16 mouse cellular contexts compared by ENCODE assay signal in genomic region chr9:73242521-73243308, GRCm38 (mm10).
DNase-seq lines count a peak whose midpoint lies in the region; ATAC-seq and TF ChIP-seq lines count a peak whose summit lies in the region.
"Had no signal": no experiment of that assay in that cellular context is flagged by ENCODE, and none has a peak within 500 bp of the region (broad histone marks: within the 10 kb centered on the region; RNA-seq: fewer than 3 reads in every experiment).

No protein-coding gene starts in this region.

- H3K4me2 ChIP-seq in kidney, embryonic 15.5 days: no peak overlapping the region
- no peak overlapping the region for H3K4me2 ChIP-seq in midbrain, embryonic 16.5 days (ENCODE audit: low read length)
- H3K4me2 ChIP-seq: embryonic facial prominence, embryonic 15.5 days; heart, embryonic 11.5 days; hindbrain, embryonic 14.5 days had no signal

- H3K27me3 ChIP-seq in kidney, embryonic 15.5 days: no peaks in the 10 kb centered on the region
- H3K27me3 ChIP-seq in midbrain, embryonic 16.5 days (ENCODE audit: control insufficient read depth, insufficient read depth, low read depth, low read length): no peaks in the 10 kb centered on the region
- H3K27me3 ChIP-seq: embryonic facial prominence, embryonic 15.5 days had no signal

- 40% methylated on average over 4 of the region's 4 CpGs for WGBS in kidney, embryonic 15.5 days
- WGBS in midbrain, embryonic 16.5 days: 49% methylated on average over 4 of the region's 4 CpGs

- no peak overlapping the region for H3K9ac ChIP-seq in kidney, embryonic 15.5 days
- H3K9ac ChIP-seq in midbrain, embryonic 16.5 days (ENCODE audit: low read depth, low read length): no peak overlapping the region
- H3K9ac ChIP-seq: embryonic facial prominence, embryonic 15.5 days; hindbrain, embryonic 14.5 days; liver, embryonic 14.5 days had no signal

- TF ChIP-seq POLR2A in brain, embryonic 14.5 days (IDR thresholded peaks at IDR 0.05; ENCODE audit: borderline replicate concordance, extremely low read depth, insufficient read depth, insufficient read length, poor library complexity, severe bottlenecking): no peak

- peak; percentile 78 for ATAC-seq in frontal cortex, adult (ENCODE audit: low TSS enrichment)
- peak; percentile 66; the same call in 1 of the 2 replicates for ATAC-seq in kidney, embryonic 15.5 days (replicated peaks; ENCODE audit: low FRiP score)
- ATAC-seq in midbrain, embryonic 16.5 days: peak; percentile 36; the same call in 1 of the 2 replicates

- no peak overlapping the region for H3K4me3 ChIP-seq in kidney, embryonic 15.5 days (replicated peaks)
- no peak overlapping the region for H3K4me3 ChIP-seq in midbrain, embryonic 16.5 days (ENCODE audit: low read depth, low read length)
- H3K4me3 ChIP-seq: embryonic facial prominence, embryonic 15.5 days had no signal

- no peak overlapping the region for H3K27ac ChIP-seq in kidney, embryonic 15.5 days
- no peak overlapping the region for H3K27ac ChIP-seq in midbrain, embryonic 16.5 days (ENCODE audit: low read length)
- H3K27ac ChIP-seq: embryonic facial prominence, embryonic 15.5 days; hindbrain, embryonic 14.5 days; liver, embryonic 14.5 days had no signal

- H3K36me3 ChIP-seq in kidney, embryonic 15.5 days: no peaks in the 10 kb centered on the region
- no peaks in the 10 kb centered on the region for H3K36me3 ChIP-seq in midbrain, embryonic 16.5 days (ENCODE audit: control insufficient read depth, insufficient read depth, low read length)
- H3K36me3 ChIP-seq: embryonic facial prominence, embryonic 15.5 days had no signal

- no peak for TF ChIP-seq CTCF in brain, embryonic 14.5 days (IDR thresholded peaks at IDR 0.05; ENCODE audit: borderline replicate concordance, extremely low read depth, insufficient read depth, insufficient read length)

- H3K9me3 ChIP-seq in kidney, embryonic 15.5 days (replicated peaks): no peaks in the 10 kb centered on the region
- no peaks in the 10 kb centered on the region for H3K9me3 ChIP-seq in midbrain, embryonic 16.5 days (replicated peaks; ENCODE audit: control insufficient read depth, low read length, poor library complexity, severe bottlenecking)
- H3K9me3 ChIP-seq: embryonic facial prominence, embryonic 15.5 days had no signal

- no peak for DNase-seq in frontal cortex, postnatal 36 days (ENCODE audit: low spot score in 2 of 2)
- no peak for DNase-seq in kidney, postnatal 36 days
- DNase-seq in brain, embryonic 14.5 days (ENCODE audit: low read depth): peak; percentile 20
- no peak for DNase-seq in gastrocnemius, postnatal 4 days (ENCODE audit: low spot score in 2 of 2)
- DNase-seq: adrenal gland, postnatal 36 days; gastrocnemius, postnatal 36 days; heart, postnatal 10 days; kidney, adult 18-20 months; thymus, postnatal 36 days had no signal

- H3K4me1 ChIP-seq in kidney, embryonic 15.5 days: 0 out of 2 replicates have a peak, but pooled peaks cover 4% of the 10 kb centered on the region
- H3K4me1 ChIP-seq in midbrain, embryonic 16.5 days (ENCODE audit: control insufficient read depth, insufficient read depth, low read length): peaks cover 9% of the 10 kb centered on the region
- H3K4me1 ChIP-seq: embryonic facial prominence, embryonic 15.5 days had no signal
